ENCODE assay signal across 8 mouse cellular contexts in the genomic region with DNA sequence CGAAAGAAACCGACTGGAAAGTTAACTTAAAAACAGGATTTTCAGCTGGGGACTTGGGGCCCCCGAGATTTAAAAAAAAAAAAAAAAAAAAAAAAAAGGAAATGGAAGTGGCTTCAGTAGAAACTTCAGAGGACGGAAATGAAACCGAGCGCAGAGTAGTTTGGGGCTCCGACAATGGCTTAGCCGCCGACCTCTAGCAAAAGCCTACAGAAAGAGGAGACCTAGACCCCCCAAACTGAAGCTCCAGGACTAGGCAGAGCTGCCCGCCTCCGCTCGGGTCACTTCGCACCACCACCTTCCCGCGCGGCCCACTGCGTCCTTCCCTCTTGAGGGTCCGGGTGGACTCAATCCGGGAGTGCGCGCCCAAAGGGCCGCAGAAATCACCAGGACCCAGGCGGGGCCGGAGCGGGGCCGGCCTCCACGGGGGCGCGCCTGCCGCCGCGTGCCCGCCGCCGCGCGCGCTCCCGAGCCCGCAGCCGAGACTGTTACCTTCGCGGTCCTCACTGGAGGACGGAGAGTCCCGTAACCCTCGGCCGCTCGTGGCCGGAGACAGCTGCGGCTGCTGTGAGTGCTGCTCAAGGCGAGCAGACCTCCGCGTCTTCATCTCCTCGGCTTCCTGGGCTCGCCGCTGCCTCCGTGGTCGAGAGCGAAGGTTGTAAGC. TPM values are rescaled to one million over a fixed set of nuclear protein-coding genes. Genes with fewer than 3 reads are reported as not detected.
DNase-seq lines count a peak whose midpoint lies in the region; ATAC-seq and TF ChIP-seq lines count a peak whose summit lies in the region.

A gene (plus strand): TSS at position 135 of the 661 bp plus-strand sequence.

- peak; percentile 77 for DNase-seq in layer of hippocampus, adult 11-12 months (ENCODE audit: low spot score)
- no peak for DNase-seq in layer of hippocampus, adult 9-10 months (ENCODE audit: low spot score)
- DNase-seq in hindbrain, embryonic 11.5 days (ENCODE audit: low spot score), result peak; percentile 89
- peak; percentile 82 for DNase-seq in left cerebral cortex, postnatal 4 days
- peak; percentile 89 for DNase-seq in midbrain, embryonic 10.5 days (ENCODE audit: low spot score)

- WGBS in bone marrow, adult 2 months, result under 1% methylated on average over 59 of the region's 59 CpGs
- under 1% methylated on average over 59 of the region's 59 CpGs for WGBS in forebrain, embryonic 16.5 days
- WGBS in hindbrain, embryonic 11.5 days, result under 1% methylated on average over 59 of the region's 59 CpGs
- under 1% methylated on average over 59 of the region's 59 CpGs for WGBS in midbrain, embryonic 10.5 days
- WGBS in stomach, embryonic 14.5 days, result under 1% methylated on average over 59 of the region's 59 CpGs

- H3K9me3 ChIP-seq in forebrain, embryonic 16.5 days (ENCODE audit: control insufficient read depth, low read length), result no peaks in the 10 kb centered on the region
- no peaks in the 10 kb centered on the region for H3K9me3 ChIP-seq in hindbrain, embryonic 11.5 days (ENCODE audit: control insufficient read depth, low read length)
- H3K9me3 ChIP-seq in midbrain, embryonic 10.5 days (replicated peaks), result no peaks in the 10 kb centered on the region
- no peaks in the 10 kb centered on the region for H3K9me3 ChIP-seq in stomach, embryonic 14.5 days (ENCODE audit: control insufficient read depth, low read depth, low read length)

- no peak for TF ChIP-seq CTCF in bone marrow, adult 2 months (IDR thresholded peaks at IDR 0.05; ENCODE audit: control insufficient read depth, insufficient read depth, low read length)

- intact Hi-C loops in left cerebral cortex, postnatal 4 days (cut with DNase I), result no loop called here

- H3K27ac ChIP-seq in bone marrow, adult 2 months (ENCODE audit: control insufficient read depth, insufficient read depth, low read depth, low read length, poor library complexity), result peak within 1 kb of the TSS; percentile 100
- peak within 1 kb of the TSS; percentile 98 for H3K27ac ChIP-seq in forebrain, embryonic 16.5 days (ENCODE audit: low read length)
- H3K27ac ChIP-seq in hindbrain, embryonic 11.5 days (ENCODE audit: low read depth, low read length), result peak within 1 kb of the TSS; percentile 98
- peak within 1 kb of the TSS; percentile 98 for H3K27ac ChIP-seq in midbrain, embryonic 10.5 days (replicated peaks)
- peak within 1 kb of the TSS; percentile 100 for H3K27ac ChIP-seq in stomach, embryonic 14.5 days (ENCODE audit: low read length)

- H3K27me3 ChIP-seq in forebrain, embryonic 16.5 days (replicated peaks; ENCODE audit: control insufficient read depth, insufficient read depth, low read length), result no peaks in the 10 kb centered on the region
- H3K27me3 ChIP-seq in hindbrain, embryonic 11.5 days (ENCODE audit: control insufficient read depth, insufficient read depth, low read length), result no peaks in the 10 kb centered on the region
- no peaks in the 10 kb centered on the region for H3K27me3 ChIP-seq in midbrain, embryonic 10.5 days (ENCODE audit: low read depth, poor library complexity, severe bottlenecking)
- H3K27me3 ChIP-seq in stomach, embryonic 14.5 days (ENCODE audit: control insufficient read depth, insufficient read depth, low read length), result no peaks in the 10 kb centered on the region

- H3K4me3 ChIP-seq in bone marrow, adult 2 months (replicated peaks; ENCODE audit: control insufficient read depth, low read depth, low read length), result peak within 1 kb of the TSS; percentile 95
- H3K4me3 ChIP-seq in forebrain, embryonic 16.5 days (replicated peaks; ENCODE audit: low read length), result peak within 1 kb of the TSS; percentile 83
- H3K4me3 ChIP-seq in hindbrain, embryonic 11.5 days (ENCODE audit: low read depth, low read length), result peak within 1 kb of the TSS; percentile 72
- H3K4me3 ChIP-seq in midbrain, embryonic 10.5 days, result peak within 1 kb of the TSS; percentile 59
- peak within 1 kb of the TSS; percentile 72 for H3K4me3 ChIP-seq in stomach, embryonic 14.5 days (ENCODE audit: low read depth, low read length)

- peak within 1 kb of the TSS; percentile 64 for H3K4me2 ChIP-seq in forebrain, embryonic 16.5 days (ENCODE audit: low read length)
- H3K4me2 ChIP-seq in hindbrain, embryonic 11.5 days (replicated peaks; ENCODE audit: low read depth, low read length), result peak within 1 kb of the TSS; percentile 59
- peak within 1 kb of the TSS; percentile 65 for H3K4me2 ChIP-seq in stomach, embryonic 14.5 days (replicated peaks; ENCODE audit: low read depth, low read length)

- peak within 1 kb of the TSS; percentile 92 for H3K9ac ChIP-seq in forebrain, embryonic 16.5 days (replicated peaks; ENCODE audit: low read depth, low read length)
- peak within 1 kb of the TSS; percentile 94 for H3K9ac ChIP-seq in hindbrain, embryonic 11.5 days (ENCODE audit: low read depth, low read length)
- H3K9ac ChIP-seq in stomach, embryonic 14.5 days (replicated peaks; ENCODE audit: low read depth, low read length), result peak within 1 kb of the TSS; percentile 85

- H3K4me1 ChIP-seq in bone marrow, adult 2 months (ENCODE audit: control insufficient read depth, insufficient read depth, low read length), result peaks cover 2% of the 10 kb centered on the region; the same call in 1 of the 2 replicates
- H3K4me1 ChIP-seq in forebrain, embryonic 16.5 days (replicated peaks; ENCODE audit: control insufficient read depth, insufficient read depth, low read length), result peaks cover 10% of the 10 kb centered on the region
- H3K4me1 ChIP-seq in hindbrain, embryonic 11.5 days (replicated peaks; ENCODE audit: control insufficient read depth, insufficient read depth, low read length), result no peaks in the 10 kb centered on the region
- H3K4me1 ChIP-seq in midbrain, embryonic 10.5 days, result peaks cover 24% of the 10 kb centered on the region
- peaks cover 4% of the 10 kb centered on the region; the same call in 1 of the 2 replicates for H3K4me1 ChIP-seq in stomach, embryonic 14.5 days (ENCODE audit: control insufficient read depth, insufficient read depth, low read length)

- H3K36me3 ChIP-seq in forebrain, embryonic 16.5 days (ENCODE audit: control insufficient read depth, insufficient read depth), result peaks cover 8% of the 10 kb centered on the region
- peaks cover 4% of the 10 kb centered on the region; the same call in 1 of the 2 replicates for H3K36me3 ChIP-seq in hindbrain, embryonic 11.5 days (ENCODE audit: control insufficient read depth, insufficient read depth, low read length)
- peaks cover 37% of the 10 kb centered on the region for H3K36me3 ChIP-seq in midbrain, embryonic 10.5 days
- H3K36me3 ChIP-seq in stomach, embryonic 14.5 days (ENCODE audit: control insufficient read depth, insufficient read depth, low read length), result peaks cover 29% of the 10 kb centered on the region

- peak; percentile 63 for ATAC-seq in forebrain, embryonic 16.5 days
- ATAC-seq in hindbrain, embryonic 11.5 days (ENCODE audit: low FRiP score), result peak; percentile 86
- peak; percentile 86 for ATAC-seq in stomach, embryonic 14.5 days (ENCODE audit: insufficient number of reproducible peaks, insufficient read depth, low FRiP score, low read depth)

- peak; percentile 40 for TF ChIP-seq POLR2A in bone marrow, adult 2 months (IDR thresholded peaks at IDR 0.05; ENCODE audit: borderline replicate concordance, control insufficient read depth, low read depth, low read length)

RNA-seq across cellular contexts. Expression of the gene that starts here (rescaled TPM):
- polyA plus RNA-seq in bone marrow, adult 2 months (2011; ENCODE audit: insufficient read depth, insufficient read length, low replicate concordance, missing spikeins), result 35.7 and 50.4 TPM in 2 replicates
- 69.4 and 73.9 TPM in 2 replicates for polyA plus RNA-seq in forebrain, embryonic 16.5 days (2015; fragmentation: Nextera tagmentation; extraction: Ambion mirVana)
- 112 and 123 TPM in 2 replicates for polyA plus RNA-seq in hindbrain, embryonic 11.5 days (2014; fragmentation: Nextera tagmentation; extraction: Ambion mirVana)
- 10 to 100 TPM; 51.4 to 54.7 TPM for total RNA-seq in left cerebral cortex, postnatal 4 days (2021)
- 104 and 107 TPM in 2 replicates for polyA plus RNA-seq in midbrain, embryonic 10.5 days (2016; fragmentation: Nextera tagmentation; extraction: Ambion mirVana)
- 134 and 139 TPM in 2 replicates for polyA plus RNA-seq in stomach, embryonic 14.5 days (2014; fragmentation: Nextera tagmentation; extraction: Ambion mirVana)
